Mouse (Mus musculus) left cerebral cortex, postnatal 14 days (tissue): ENCODE data around the gene Cldn13. TPM values are rescaled to one million over a fixed set of nuclear protein-coding genes. Genes with fewer than 3 reads are reported as not detected.

Source experiments
- DNase-seq, 2 experiments: peaks; one replicate each; pipeline ENCODE4 v3.0.0; 2021 to 2022; ENCODE audit warnings: low spot score in 2 of 2, mixed read lengths in 1 of 2
- intact Hi-C: fragments of 180-260 bp; cut with DNase I; formaldehyde crosslinking; loops from one replicate; pipeline ENCODE4 v1.15.1; 2025
- total RNA-seq, 2 experiments: library from RNA; stranded (reverse); gene quantifications; 2 replicates each; pipeline ENCODE4 v1.2.3; 2021

Gene Cldn13
- total RNA-seq, 2 experiments from 2014 or later = not detected

DNA sequence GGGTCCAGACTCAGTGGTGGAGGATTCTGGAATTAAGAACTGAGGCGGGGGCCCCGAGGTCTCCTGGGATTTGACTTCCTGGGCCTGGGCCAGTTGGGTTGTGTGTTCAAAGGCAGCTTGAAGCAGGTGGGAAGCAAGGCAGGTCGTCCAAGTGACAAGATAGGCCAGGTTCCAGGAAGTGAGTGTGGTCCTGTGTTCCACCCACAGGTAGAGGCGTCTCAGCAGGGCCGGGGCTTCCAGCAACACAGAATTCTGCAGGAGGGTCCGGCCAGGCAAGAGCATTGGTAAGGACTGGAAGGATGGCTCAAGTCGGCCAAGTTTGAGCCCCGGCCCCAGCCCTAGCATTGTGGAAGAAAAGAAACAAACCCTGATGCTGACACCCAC is 13.7 kb downstream of the Cldn13 start:
- no peak for DNase-seq
- intact Hi-C loops = loop anchor here (2.0 to 10.0 kb wide), 3 partner anchors 153 to 407 kb away; no protein-coding TSS in a partner anchor

DNA sequence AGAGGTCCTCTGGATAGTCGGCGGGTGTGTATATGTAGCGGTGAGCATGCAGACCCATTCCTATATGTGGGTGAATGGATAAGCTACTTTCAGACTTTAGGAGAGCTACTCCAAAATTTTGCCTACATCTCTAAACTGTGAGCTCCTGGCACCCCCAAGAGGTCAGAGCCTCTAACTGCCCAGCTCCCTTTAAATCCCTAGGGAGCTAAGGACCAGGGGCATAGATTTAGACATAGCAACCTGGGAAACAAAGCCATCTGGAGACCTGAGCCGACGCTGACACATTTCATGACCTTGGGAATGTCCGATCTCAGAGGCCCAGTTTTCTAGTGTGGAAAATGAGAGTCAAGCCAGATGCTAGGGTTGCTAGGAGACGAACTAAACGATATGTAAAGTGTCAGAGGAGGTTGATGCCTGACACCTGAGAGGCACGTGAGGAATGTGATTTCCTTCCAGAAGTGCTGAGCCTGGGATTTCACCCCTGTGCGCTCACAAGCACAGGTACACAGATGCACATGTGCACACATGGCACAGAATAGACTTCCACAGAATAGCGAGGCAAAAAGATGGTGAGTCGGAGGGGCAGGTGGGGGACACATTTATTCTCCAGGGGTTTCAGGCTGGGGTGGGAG is 14.2 kb downstream of the Cldn13 start:
- DNase-seq = peak; percentile 53 to 56
- intact Hi-C loops = loop anchor here (2.0 to 10.0 kb wide), 3 partner anchors 152 to 406 kb away; no protein-coding TSS in a partner anchor

DNA sequence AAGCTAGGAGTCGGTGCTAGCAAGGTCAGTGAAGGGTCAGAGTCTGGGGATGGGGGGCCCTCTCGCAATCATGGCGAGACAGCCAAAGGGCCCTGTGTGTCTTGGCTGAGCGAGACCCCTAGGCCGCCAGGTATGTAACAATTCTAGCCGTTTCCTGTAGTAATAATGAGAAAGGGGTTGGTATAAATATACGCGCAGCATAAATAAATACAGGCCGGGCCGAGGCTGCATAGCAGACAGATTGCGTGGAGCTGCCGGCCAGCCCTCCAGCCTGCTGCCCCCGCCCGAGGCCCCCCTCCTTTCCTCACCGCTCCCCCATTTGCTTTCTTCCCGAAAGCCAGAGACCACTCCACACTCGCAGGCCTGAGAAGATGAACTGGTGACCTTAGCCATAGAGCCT is 17.7 kb downstream of the Cldn13 start:
- intact Hi-C loops = no loop called here
- no peak for DNase-seq

DNA sequence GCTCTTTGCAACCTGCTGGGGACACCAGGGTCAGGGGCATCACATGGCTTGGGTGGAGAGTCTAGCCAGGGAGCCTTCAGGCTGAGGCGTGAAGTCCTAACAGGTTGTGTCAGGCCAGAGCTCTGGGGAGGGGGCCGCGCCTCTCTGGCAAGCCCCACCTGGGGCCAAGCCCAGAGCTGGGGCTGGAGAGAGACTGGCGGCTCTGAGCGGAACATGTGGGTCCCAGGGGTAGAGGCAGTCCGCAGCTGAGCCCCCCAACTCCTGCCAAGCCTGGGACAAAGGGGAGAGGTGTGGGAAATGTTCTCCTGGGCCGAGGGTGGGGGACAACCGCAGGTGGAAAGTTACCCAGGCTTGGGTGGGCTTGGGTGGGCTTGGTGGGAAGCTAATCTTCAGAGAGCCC is 18.4 kb downstream of the Cldn13 start:
- DNase-seq = no peak
- intact Hi-C loops = no loop called here

DNA sequence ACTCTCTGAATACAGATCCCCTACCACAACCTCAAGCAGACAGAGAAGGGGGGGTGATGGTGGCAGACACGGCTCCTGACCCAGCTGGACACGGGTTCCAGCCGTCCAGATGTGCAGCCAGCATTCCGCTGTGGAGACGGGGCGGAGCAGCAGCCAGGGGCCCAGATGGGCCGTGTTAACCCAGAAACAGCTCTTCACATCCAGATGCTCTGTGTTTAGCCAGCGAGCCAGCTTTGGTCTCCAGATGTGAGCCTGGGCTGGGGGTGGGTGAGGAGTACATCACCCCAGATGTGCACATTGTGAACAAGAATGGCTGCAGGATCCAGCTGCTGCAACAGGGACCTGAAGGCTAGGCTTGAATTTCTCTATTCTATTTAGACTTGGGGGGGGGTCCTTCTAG is 20.0 kb downstream of the Cldn13 start:
- intact Hi-C loops = no loop called here
- no peak for DNase-seq

DNA sequence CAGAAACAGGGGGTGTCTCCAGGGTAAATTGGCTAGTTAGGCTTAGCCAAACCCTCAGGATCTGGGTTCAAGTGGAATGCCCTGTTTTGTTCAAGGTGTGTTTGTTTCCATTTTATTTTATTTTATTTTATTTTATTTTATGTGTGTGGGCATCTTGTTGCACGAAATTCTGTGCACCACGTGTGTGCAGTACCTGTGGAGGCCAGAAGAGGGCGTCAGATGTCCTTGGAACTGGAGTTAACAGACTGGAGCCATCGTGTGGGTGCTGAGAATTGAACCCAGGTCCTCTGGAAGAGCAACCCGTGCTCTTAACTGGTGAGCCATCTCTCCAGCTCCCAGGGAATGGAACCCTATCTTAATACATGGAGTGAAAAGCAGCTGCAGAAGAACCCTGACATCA is 22.6 kb downstream of the Cldn13 start:
- no peak for DNase-seq
- intact Hi-C loops = no loop called here

DNA sequence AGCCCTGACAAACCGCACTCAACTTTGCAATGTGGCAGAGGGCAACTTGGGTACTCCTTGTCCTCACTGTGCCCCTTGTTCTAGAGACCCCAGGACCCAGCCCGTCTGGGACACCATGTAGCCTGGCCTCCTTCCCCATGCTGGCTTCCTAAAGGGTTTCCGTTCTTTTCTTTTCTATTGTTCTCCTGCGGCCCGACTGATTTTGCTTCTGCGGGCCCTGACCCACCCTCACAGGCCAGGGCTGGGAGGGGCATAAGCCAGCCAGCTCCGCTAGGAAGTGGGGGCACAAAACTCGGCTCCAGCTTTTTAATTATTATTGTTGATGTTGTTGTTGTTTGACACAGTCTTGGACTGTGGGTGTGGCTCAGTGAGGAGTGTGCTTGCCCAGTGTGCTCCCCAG is 23.8 kb downstream of the Cldn13 start:
- intact Hi-C loops = no loop called here
- no peak for DNase-seq

DNA sequence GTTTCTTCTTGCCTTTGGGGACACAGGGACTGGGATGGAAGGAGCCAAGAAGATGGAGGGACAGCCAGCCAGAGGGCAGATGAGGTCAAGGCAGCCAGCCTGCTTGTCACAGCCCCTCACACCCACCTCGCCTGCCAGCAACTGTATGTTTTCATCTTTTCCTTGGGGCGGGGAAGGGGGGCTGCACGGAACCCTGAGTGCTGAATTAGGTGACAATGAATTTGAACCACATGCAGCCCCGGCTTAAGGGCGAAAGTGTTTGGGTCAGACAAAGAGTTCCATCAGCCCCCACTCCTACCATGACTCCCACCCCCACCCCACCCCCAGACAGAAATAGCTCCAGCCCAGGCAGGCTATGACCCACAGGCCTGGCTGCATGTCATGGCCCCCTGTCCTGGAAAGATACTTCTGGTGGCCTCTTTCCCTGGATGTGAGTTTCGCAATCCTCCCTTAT is 24.7 kb downstream of the Cldn13 start:
- intact Hi-C loops = no loop called here
- no peak for DNase-seq

DNA sequence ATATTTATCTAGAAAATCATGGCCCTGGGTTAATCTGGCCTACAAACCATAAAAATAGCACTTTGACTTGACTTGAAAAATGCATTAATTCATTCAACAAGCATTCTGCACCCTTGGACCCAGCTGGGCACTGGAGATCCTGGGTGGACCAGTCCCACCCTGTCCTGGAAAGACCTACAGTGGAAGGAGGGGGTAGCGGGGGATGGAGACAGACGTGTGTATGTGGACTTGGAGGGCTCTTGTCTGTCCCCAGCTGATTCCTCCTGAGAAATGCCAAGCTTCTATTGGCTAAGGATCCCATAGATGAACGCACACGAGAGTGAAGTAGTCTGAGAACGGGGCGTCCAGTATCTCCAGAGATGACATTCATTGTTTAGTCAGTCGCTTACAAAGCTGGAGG is 26.8 kb downstream of the Cldn13 start:
- no peak for DNase-seq
- intact Hi-C loops = no loop called here

DNA sequence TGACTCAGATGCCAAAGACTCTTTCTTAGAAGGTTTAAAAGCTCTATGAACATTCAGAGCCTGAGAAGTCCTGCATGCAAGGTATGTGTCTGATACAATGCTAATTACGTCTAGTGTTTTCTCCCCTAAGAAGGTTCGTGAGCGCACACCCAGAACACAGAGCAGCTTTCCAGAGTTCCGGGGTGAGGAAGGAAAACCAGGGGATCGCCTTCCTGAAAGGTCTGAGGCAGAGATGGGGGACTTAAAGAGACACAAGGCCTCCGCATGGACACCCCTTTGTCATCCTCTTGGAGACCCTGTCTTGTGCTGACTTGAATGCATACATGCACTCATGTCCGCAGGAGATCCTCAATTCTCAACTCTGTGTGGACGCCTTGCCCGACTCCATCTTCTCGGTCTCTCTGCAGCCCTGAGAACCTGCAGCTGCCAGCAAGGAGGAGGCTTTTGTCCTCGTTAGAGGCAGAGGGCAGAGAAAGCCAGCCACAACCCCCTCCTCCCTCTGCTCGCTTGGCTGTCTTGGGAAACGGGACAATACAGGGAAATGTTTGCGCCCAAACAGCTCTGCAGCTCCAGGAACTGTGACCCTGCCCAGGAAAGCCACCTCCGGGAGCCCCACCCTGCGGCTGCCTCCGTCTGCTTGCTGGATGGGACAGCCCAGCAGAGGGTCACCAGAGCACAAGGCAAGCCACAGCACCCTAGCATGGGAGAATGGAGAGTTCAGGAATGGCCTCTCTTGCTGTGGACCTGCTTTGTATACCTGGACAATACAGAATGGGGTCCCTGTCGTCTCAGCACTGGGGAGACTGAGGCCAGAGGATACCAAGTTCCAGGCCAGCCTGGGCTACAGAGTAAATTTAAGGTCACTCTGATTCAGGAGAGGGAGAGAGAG is 27.6 kb downstream of the Cldn13 start:
- intact Hi-C loops = no loop called here
- DNase-seq = no peak

DNA sequence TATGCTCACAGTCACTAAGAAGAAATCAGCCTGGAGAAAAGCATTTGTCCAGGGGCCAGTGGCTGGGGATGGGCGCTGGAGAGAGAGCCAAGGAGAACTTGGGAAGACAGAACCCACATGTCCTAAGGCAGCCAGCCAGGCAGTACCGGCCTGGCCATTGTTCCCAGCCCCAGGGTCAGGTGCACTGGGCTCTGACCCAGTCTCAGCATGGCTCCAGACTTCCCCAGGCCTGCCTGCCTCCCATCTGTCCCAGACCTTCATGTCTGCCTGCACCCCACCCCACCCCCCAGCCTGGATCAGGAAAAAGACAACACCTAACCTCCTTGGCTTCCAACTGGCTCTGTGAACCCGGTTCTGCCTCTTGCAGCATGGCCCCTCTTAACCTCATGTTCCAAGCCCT is 32.2 kb downstream of the Cldn13 start:
- intact Hi-C loops = no loop called here
- peak in 1 of 2 experiments; percentile 9 for DNase-seq

DNA sequence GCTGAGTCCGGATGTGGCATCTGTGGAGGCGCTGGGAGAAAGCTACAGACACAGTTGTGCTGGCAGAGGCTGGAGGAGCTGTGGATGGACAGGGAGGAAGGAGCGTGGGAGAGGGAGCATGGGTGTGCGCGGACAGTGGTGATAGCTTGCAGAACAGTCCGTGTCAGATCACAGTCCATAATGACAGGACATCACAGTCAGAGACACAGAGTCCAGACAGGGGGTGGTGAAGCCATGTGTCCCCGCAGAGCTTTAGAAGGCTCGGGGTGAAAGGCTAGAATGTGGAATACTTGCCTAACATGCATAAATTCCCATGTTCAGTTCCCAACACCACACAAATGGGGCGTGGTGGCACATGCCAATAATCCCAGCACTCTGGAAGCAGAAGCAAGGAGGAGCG is 38.5 kb downstream of the Cldn13 start:
- intact Hi-C loops = no loop called here
- DNase-seq = no peak

DNA sequence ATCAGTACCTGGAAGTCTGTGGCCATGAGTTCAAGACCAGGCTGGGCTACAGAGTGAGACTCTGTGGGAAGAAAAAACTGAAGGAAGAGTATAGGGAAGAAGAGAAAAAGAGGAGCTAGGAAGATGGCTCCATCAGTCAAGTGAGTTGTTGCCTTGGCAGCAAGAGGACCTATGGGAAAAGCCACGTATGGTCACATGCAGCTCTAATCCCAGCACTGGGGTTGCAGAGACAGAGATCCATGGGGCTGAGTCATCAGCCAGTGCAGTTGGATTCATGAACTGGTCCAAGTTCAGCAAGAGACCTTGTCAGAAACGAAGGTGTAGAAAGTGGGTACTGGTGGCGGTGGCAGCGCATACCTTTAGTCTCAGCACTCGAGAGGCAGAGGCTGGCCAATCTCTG is 40.1 kb downstream of the Cldn13 start:
- DNase-seq = no peak
- intact Hi-C loops = no loop called here

DNA sequence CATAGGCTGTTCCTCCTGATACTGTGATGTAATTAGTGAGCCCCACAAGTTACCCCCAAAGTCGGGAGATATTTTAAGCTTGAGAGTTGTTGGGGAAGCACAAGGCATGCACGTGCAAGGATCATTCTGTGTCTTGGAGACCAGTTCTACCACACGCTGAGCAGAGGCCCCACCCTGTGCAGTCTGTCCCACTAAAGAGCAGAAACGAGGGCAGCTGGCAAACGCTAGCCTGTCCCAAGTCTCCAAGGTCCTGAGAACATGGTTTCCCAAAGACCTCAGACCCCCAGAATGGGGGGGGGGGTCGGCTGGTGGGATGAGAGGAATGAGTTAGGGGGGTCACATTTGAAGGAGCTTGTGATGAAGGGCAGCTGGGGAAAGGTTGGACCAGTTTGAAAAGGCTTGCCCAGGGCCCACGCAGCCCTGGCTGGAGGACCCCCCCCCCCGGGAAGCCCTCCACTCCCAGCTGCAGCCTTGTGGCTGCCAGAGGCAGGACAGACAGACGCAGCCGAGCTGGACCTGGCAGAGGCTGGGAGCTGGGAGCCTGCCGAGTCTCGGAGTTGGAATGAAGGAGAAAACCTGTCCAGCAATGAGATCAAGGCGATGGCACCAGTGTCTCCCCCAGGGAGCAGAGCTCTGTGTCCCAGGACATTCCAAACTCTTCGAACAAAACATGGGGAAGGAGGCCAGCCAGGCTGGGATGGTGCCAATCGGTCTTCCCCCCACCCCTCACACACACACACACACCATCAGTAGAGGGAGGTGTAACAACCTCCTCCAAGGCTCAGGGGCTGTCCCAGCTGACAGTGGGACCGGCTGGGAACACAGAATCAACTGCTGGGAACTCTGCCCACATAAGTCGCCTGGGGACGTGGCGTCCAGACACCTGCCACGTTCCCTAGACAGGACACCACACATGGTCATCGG is 41.1 kb downstream of the Cldn13 start:
- peak; percentile 43 to 64 for DNase-seq
- intact Hi-C loops = no loop called here

DNA sequence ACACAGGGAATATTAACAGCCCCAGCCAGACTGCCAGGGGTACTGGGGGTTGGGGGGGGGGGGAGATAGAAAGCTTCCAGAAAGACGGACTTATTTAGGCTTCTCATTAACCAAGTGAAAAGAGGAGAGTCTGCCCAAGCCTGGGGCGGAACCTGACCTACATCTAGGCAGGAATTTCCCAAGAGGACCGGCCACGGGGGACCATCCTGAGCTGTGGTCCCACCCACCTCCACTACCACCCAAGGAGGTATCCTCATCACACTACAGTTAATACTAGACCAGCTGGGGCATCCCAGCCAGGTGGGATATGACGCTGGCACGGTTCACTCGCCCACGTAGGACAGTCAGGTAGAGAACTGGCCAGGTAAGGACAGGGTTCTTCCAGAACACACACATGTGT is 42.3 kb downstream of the Cldn13 start:
- intact Hi-C loops = no loop called here
- DNase-seq = no peak

DNA sequence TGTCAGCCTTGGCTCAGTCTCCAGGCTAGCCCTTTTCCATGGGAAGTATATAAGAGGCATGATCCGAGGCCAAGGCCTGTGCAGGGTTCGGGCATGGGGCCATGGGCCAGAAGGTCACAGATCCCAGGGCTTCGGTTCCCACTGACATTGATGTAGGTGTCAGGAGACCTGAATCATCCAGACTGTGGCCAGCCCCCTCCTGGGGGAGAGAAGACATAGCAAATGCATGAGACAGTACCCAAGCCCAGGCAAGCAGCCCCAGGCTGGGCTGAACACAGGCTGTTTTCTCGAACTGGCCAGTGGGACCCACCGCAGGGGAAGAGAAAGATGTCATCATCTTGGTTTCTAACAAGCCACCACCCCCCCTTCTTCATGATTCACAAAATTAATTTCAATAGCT is 42.7 kb downstream of the Cldn13 start:
- no peak for DNase-seq
- intact Hi-C loops = no loop called here

DNA sequence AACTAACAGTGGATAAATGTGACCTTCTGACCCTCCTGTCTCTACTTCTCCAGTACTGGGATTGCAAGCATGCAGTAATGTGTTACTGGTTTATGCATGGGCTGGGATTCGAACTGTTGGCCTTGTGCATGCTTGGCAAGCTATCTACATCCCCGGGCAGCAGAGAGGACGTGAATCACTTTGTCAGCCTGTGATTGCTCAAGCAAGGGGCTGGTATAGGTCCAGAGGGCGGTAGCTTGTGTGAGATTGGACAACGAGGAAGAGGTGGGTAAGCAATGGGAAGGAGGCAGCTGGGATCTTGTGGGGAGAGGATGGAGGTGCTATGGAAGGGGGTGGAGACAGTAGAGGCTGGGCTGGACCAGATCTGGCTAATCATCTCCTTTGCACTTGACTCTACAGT is 46.8 kb downstream of the Cldn13 start:
- DNase-seq = no peak
- intact Hi-C loops = no loop called here

DNA sequence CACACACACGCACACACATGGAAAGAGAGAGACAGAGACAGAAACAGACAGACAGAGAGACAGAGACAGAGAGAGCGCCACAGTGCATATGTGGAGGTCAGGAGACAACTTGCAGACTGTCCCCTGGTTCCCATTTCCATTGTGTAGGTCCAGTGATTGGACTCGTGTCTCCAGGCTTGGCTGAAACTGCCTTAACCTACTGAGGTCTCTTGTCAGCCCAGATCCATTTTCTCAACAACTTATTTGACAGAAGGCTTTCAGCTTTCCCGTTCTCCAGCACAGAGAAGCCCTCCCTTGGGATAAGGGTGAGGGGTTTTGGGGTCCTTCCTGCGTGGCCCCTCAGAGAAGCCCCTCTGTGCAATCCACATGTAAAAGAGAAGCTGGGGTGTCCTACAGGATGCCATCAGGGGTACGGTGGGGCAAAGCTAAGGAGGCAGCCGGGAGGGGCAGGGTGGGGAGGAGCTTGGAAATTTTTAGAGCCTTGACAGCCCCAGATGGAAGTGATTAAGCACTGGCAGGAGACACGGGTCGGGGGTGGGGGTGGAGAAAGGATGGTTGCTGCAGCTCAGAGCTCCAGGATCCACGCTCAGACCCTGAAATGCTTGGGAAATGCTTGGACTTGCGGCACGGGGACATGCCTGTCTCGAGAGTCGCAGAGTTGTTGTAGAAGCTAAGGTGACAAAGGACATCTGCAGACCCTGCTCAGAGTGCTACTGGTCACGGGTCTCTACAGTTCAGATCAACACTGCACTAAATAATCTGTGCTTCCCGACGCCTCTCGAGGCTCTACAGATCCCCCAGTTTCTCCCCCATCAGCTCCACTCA is 47.8 kb downstream of the Cldn13 start:
- intact Hi-C loops = no loop called here
- DNase-seq = no peak

DNA sequence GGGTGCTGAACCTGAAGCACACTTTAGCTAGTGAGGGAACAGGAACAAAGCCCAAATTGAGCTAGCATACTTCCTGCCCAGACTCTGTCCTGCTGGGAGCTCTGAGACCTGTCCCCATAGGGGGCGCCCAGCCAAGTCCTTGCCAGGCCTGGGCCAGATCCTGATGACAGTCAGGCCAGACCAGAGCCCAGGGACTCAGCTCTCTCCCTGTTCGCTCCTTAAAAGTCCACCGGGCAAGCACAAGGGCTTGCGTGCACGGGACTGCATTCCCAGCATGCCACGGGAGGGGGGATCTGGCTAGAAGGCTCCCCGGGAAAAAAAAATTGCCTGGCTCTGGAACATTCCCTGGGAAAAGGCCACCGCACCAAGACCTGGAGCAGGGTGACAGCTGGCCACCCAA is 50.2 kb downstream of the Cldn13 start:
- DNase-seq = peak in 1 of 2 experiments; percentile 31
- intact Hi-C loops = no loop called here
